Mouse (Mus musculus) thymus, postnatal 36 days (tissue): ENCODE measurements at regions not wholly inside any gene's neighbourhood (a gene's known extent, or its start where the extent isn't known, plus 50 kb on each side); places are given as distances from the start of the nearest gene placed in this dataset.

Experiments
- DNase-seq, 2 experiments: peaks; one replicate each; pipeline ENCODE4 v3.0.0; 2022; ENCODE audit warnings: mixed read lengths in 2 of 2

- DNase-seq: peak; percentile 46 to 53
Observed at GRCm38 (mm10) chr17:83276000-83276891, 61.2 kb downstream of the Pkdcc start.

- peak; percentile 81 to 85 for DNase-seq
Observed at GRCm38 (mm10) chr17:83277117-83277947, 62.2 kb downstream of the Pkdcc start.

- peak; percentile 38 to 48 for DNase-seq
Observed at GRCm38 (mm10) chr17:83277948-83278924, 63.1 kb downstream of the Pkdcc start.

- no peak for DNase-seq
Observed at GRCm38 (mm10) chr17:83283328-83283727, 67.4 kb upstream of the Eml4 start.

GRCm38 (mm10) chr17:83287381-83288142, 63.2 kb upstream of the Eml4 start:
- DNase-seq: no peak

- no peak for DNase-seq
Observed at GRCm38 (mm10) chr17:83288143-83288492, 62.6 kb upstream of the Eml4 start.

- DNase-seq: no peak
Observed at GRCm38 (mm10) chr17:83295526-83296238, 55.0 kb upstream of the Eml4 start.

- DNase-seq: no peak
Observed at GRCm38 (mm10) chr17:83297379-83298121, 53.2 kb upstream of the Eml4 start.
